Mouse (Mus musculus): ENCODE data around the gene Phka2.

Gene Phka2

GRCm38 (mm10) chrX:160598562-160599458, 96.8 kb downstream of the Phka2 start:
- DNase-seq (ENCODE audit: low read depth, low spot score), result peak; percentile 38

GRCm38 (mm10) chrX:160601053-160601452, 99.1 kb downstream of the Phka2 start:
- no peak for DNase-seq (ENCODE audit: low read depth, low spot score)

GRCm38 (mm10) chrX:160602770-160603169, 100.8 kb downstream of the Phka2 start:
- DNase-seq (ENCODE audit: low read depth, low spot score), result no peak

- DNase-seq (ENCODE audit: low read depth, low spot score), result no peak
Measured at GRCm38 (mm10) chrX:160603316-160603715, 101.3 kb downstream of the Phka2 start.

GRCm38 (mm10) chrX:160603981-160604541, 102.1 kb downstream of the Phka2 start:
- no peak for DNase-seq (ENCODE audit: low read depth, low spot score)

- DNase-seq (ENCODE audit: low read depth, low spot score), result no peak
Measured at GRCm38 (mm10) chrX:160609849-160610248, 107.9 kb downstream of the Phka2 start.

GRCm38 (mm10) chrX:160610482-160610881, 108.5 kb downstream of the Phka2 start:
- DNase-seq (ENCODE audit: low read depth, low spot score), result no peak

GRCm38 (mm10) chrX:160610882-160611644, 109.1 kb downstream of the Phka2 start:
- DNase-seq (ENCODE audit: low read depth, low spot score), result no peak
